Mouse (Mus musculus) megakaryocyte, embryonic 14.5 days (primary cell): ENCODE measurements around the gene Tspear.

Experiments used
- FLI1 ChIP-seq: IDR thresholded peaks from 2 replicates; pipeline ENCODE4 v1.6.1; 2012; ENCODE audit warnings: low read length, inconsistent platforms, mixed read lengths
- GATA1 ChIP-seq: IDR thresholded peaks from 3 replicates; pipeline ENCODE4 v1.6.1; 2012; ENCODE audit warnings: mixed read lengths, low read length, inconsistent platforms, borderline replicate concordance

DNA sequence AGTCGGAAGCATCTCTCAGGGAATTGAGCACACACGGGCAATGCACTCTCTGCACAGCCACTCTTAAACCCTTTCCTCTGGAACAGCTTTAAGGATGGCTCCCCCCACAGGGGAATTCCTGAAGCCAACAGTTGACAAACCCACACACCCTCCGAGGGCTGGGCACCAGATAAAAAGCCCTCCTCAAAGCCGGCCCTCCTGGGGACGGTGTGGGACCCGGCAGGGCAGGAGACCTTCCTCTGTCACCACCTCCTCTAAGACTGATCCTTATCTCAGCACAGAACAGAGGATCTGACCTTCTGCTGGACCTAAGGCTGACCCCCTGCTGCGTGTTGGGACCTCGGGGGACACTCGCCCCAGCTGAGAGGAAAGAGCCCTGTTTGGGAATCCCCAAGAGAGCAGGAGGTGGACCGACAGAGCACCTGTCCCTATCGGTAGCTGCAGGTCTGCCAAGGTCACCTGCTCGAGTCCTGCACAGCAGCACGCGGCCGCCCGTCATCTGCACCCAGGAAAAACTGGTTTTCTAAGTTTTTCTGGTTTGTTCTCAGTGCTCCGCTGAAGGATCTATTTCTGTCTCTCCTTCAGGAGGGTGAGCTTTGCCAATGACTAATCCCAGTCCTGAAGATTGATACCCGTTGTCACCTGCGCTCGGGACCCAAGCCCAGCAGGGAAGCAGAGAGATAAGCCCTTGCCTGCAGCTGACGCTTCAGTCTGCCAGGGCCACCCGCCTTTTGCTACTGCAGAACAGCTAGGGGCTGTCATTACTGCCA, at the start of gene Tspear:
- TF ChIP-seq GATA1, result no peak
- no peak for TF ChIP-seq FLI1
